Mouse (Mus musculus): Measurements from ENCODE around the gene Trip10. TPM values are rescaled to one million over a fixed set of nuclear protein-coding genes. Genes with fewer than 3 reads are reported as not detected.

Gene Trip10
- total and polyA plus RNA-seq, 3 experiments, result 21.5 to 40.0 (median 22.9) TPM

DNA sequence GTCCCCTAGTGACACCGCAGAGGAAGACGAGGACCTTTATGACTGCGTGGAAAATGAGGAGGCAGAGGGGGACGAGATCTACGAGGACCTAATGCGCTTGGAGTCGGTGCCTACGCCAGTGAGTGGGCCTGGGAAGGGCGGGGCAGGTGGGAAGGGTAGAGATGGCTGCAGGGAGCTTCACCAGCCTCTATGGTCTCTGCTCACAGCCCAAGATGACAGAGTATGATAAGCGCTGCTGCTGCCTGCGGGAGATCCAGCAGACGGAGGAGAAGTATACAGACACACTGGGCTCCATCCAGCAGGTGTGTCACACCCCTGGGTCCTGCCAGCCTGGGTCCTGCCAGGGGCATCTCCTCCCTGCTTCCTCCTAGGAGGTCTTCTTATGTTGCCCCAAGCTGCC, 47.8 kb downstream of the Trip10 start:
- dilution Hi-C loops (cut with MboI; ENCODE audit: extremely low pct_ligation_motif_present, extremely low pct_unique_long_range_greater_than_20kb, low sequenced_read_pairs) (no loop called here), in situ Hi-C loops (cut with MboI; ENCODE audit: low pct_ligation_motif_present, low pct_unique_long_range_greater_than_20kb, low sequenced_read_pairs) (no loop called here)
- Histone ChIP-seq H3K4me2 (ENCODE audit: insufficient read depth, low read depth, poor library complexity, severe bottlenecking) (no peak overlapping the region), H3K36me3 (replicated peaks in 1 of 2; ENCODE audit: control insufficient read depth in 1 of 2, insufficient read depth in 1 of 2, low read length in 1 of 2) (peaks cover 70 to 94% of the 10 kb centered on the region in 2 experiments), H3K79me2 (replicated peaks; ENCODE audit: control insufficient read depth, extremely low read depth, insufficient read depth, poor library complexity, severe bottlenecking) (peaks cover 39% of the 10 kb centered on the region), H3K4me1 (ENCODE audit: control insufficient read depth in 1 of 2, insufficient read depth in 2 of 2) (peaks cover 14 to 21% of the 10 kb centered on the region in 2 experiments), H3K4me3 (replicated peaks in 1 of 3; ENCODE audit: low read depth in 2 of 3, low read length in 2 of 3, poor library complexity in 1 of 3) (no peak overlapping the region), H3K27me3 (replicated peaks) (no peaks in the 10 kb centered on the region), H3K9me3 (replicated peaks; ENCODE audit: low read length) (no peaks in the 10 kb centered on the region), H3K27ac (ENCODE audit: insufficient read depth, low read depth) (no peak overlapping the region), H3K9ac (ENCODE audit: insufficient read depth, low read depth) (no peak overlapping the region)
- TF ChIP-seq KAT2A (IDR thresholded peaks at IDR 0.05; ENCODE audit: insufficient replicate concordance, low read length) (no peak), ELF1 (IDR thresholded peaks at IDR 0.05; ENCODE audit: low read depth, low read length) (no peak), MYC (IDR thresholded peaks at IDR 0.05; ENCODE audit: low read depth, low read length) (no peak), MAZ (IDR thresholded peaks at IDR 0.05; ENCODE audit: low read depth, low read length) (no peak), JUND (conservative IDR thresholded peaks at IDR 0.05; ENCODE audit: low read depth, low read length) (no peak), GABPA (IDR thresholded peaks at IDR 0.05; ENCODE audit: insufficient replicate concordance, low read depth, low read length) (no peak), RCOR1 (conservative IDR thresholded peaks at IDR 0.05; ENCODE audit: low read depth, low read length) (no peak), ZC3H11A (IDR thresholded peaks at IDR 0.05; ENCODE audit: low read depth, low read length) (no peak), RAD21 (IDR thresholded peaks at IDR 0.05; ENCODE audit: low read depth, low read length) (no peak), POLR2A (IDR thresholded peaks at IDR 0.05; ENCODE audit: low read depth, low read length) (no peak), CHD1 (IDR thresholded peaks at IDR 0.05; ENCODE audit: low read depth, low read length) (no peak)
- DNase-seq (ENCODE audit: extremely low read depth), result no peak

DNA sequence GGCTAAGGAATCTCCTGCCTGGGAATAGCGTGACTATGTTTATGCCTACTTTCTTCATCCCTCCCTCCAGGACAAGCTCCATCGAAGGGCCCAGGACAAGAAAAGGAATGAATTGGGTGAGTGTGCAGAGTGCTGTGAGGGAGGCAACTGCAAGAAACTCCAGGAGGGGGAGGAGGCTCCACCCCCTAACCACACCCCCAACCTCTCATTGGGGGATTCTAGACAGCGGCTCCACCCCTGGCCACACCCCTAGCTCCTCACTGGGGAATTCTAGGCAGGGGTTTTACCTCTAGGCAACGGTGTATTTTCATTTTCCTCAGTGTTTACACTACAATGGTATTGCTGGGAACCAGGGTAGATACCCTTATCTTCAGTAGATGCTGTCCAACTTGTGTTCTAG, 56.3 kb downstream of the Trip10 start:
- dilution Hi-C loops (cut with MboI; ENCODE audit: extremely low pct_ligation_motif_present, extremely low pct_unique_long_range_greater_than_20kb, low sequenced_read_pairs), result no loop called here

More for the DNA sequence above, 56.3 kb downstream of the Trip10 start:
- no peak overlapping the region for H3K27ac ChIP-seq (ENCODE audit: insufficient read depth, low read depth)
- peaks cover 12 to 46% of the 10 kb centered on the region in 2 experiments for H3K4me1 ChIP-seq (ENCODE audit: control insufficient read depth in 1 of 2, insufficient read depth in 2 of 2)
- no peak overlapping the region for H3K4me3 ChIP-seq (replicated peaks in 1 of 3; ENCODE audit: low read depth in 2 of 3, low read length in 2 of 3, poor library complexity in 1 of 3)
- H3K9me3 ChIP-seq (replicated peaks; ENCODE audit: low read length), result no peaks in the 10 kb centered on the region
- TF ChIP-seq ELF1 (IDR thresholded peaks at IDR 0.05; ENCODE audit: low read depth, low read length) (no peak), HCFC1 (IDR thresholded peaks at IDR 0.05; ENCODE audit: low read depth, low read length) (no peak), NRF1 (IDR thresholded peaks at IDR 0.05; ENCODE audit: low read depth, low read length) (no peak), MXI1 (IDR thresholded peaks at IDR 0.05; ENCODE audit: low read depth, low read length) (no peak), TCF12 (IDR thresholded peaks at IDR 0.05; ENCODE audit: low read depth, low read length) (no peak), SIN3A (IDR thresholded peaks at IDR 0.05; ENCODE audit: low read length) (no peak), CHD1 (IDR thresholded peaks at IDR 0.05; ENCODE audit: low read depth, low read length) (no peak), JUND (conservative IDR thresholded peaks at IDR 0.05; ENCODE audit: low read depth, low read length) (no peak), NELFE (IDR thresholded peaks at IDR 0.05; ENCODE audit: low read depth, low read length) (no peak), ZC3H11A (IDR thresholded peaks at IDR 0.05; ENCODE audit: low read depth, low read length) (no peak), RAD21 (IDR thresholded peaks at IDR 0.05; ENCODE audit: low read depth, low read length) (no peak), GABPA (IDR thresholded peaks at IDR 0.05; ENCODE audit: insufficient replicate concordance, low read depth, low read length) (no peak), KAT2A (IDR thresholded peaks at IDR 0.05; ENCODE audit: insufficient replicate concordance, low read length) (no peak)
- H3K27me3 ChIP-seq (replicated peaks), result no peaks in the 10 kb centered on the region
- H3K36me3 ChIP-seq (replicated peaks in 1 of 2; ENCODE audit: control insufficient read depth in 1 of 2, insufficient read depth in 1 of 2, low read length in 1 of 2), result peaks cover 76 to 93% of the 10 kb centered on the region in 2 experiments
- DNase-seq (ENCODE audit: extremely low read depth), result peak; percentile 85
- in situ Hi-C loops (cut with MboI; ENCODE audit: low pct_ligation_motif_present, low pct_unique_long_range_greater_than_20kb, low sequenced_read_pairs), result no loop called here
- H3K4me2 ChIP-seq (ENCODE audit: insufficient read depth, low read depth, poor library complexity, severe bottlenecking), result no peak overlapping the region
- no peak overlapping the region for H3K9ac ChIP-seq (ENCODE audit: insufficient read depth, low read depth)
- no peaks in the 10 kb centered on the region; the same call in 1 of the 2 replicates for H3K79me2 ChIP-seq (replicated peaks; ENCODE audit: control insufficient read depth, extremely low read depth, insufficient read depth, poor library complexity, severe bottlenecking)
